Mouse (Mus musculus): ENCODE measurements around the gene Ctsf. TPM values are rescaled to one million over a fixed set of nuclear protein-coding genes. Genes with fewer than 3 reads are reported as not detected.

Ctsf gene
- total and polyA plus RNA-seq, 2 experiments = 44.1 to 88.9 TPM

DNA sequence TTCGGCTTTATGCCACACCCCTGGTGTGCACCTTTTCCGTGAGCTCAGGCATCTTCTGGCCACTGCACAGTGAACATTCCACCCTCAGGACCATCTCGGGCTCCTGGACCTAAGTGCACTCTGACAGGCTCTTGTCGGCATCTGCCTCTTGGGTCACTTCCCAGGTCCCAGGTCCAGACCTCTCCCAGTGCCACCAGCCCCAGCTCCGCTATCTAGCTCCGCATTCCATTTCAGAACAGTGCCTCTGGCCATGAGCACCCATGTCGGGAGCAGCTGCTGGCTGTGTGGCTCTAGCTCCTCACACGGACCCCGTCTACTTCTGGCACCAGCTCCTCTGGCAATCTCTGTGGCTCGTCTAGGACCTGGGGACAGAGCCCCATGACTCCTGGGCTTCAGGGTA, 34.9 kb downstream of the Ctsf start:
- DNase-seq (ENCODE audit: extremely low read depth, low read depth, low spot score) = no peak
- Histone ChIP-seq H3K4me3 (ENCODE audit: insufficient read depth, low read depth, low read length) (no peak overlapping the region), H3K27me3 (ENCODE audit: control insufficient read depth, insufficient read depth, low read length) (no peaks in the 10 kb centered on the region), H3K4me1 (ENCODE audit: control insufficient read depth, insufficient read depth, low read length) (no peaks in the 10 kb centered on the region), H3K79me2 (ENCODE audit: control insufficient read depth, insufficient read depth, low read length) (no peaks in the 10 kb centered on the region), H3K27ac (replicated peaks; ENCODE audit: insufficient read depth, low read depth, low read length) (no peak overlapping the region), H3K9ac (ENCODE audit: low read depth, low read length) (no peak overlapping the region), H3K36me3 (ENCODE audit: control insufficient read depth, insufficient read depth, low read length) (no peaks in the 10 kb centered on the region)
- WGBS = 84% methylated on average over 10 of the region's 10 CpGs
- no peak for TF ChIP-seq CTCF (IDR thresholded peaks at IDR 0.05; ENCODE audit: low read depth, low read length)
- no peak for TF ChIP-seq POLR2A (IDR thresholded peaks at IDR 0.05; ENCODE audit: extremely low read depth, insufficient read depth, low read length)

GRCm38 (mm10) chr19:4891798-4892197, 36.9 kb downstream of the Ctsf start:
- no peaks in the 10 kb centered on the region for H3K4me1 ChIP-seq (ENCODE audit: control insufficient read depth, insufficient read depth, low read length)
- no peak overlapping the region for H3K27ac ChIP-seq (replicated peaks; ENCODE audit: insufficient read depth, low read depth, low read length)
- no peaks in the 10 kb centered on the region for H3K79me2 ChIP-seq (ENCODE audit: control insufficient read depth, insufficient read depth, low read length)
- no peak for DNase-seq (ENCODE audit: extremely low read depth, low read depth, low spot score)
- no peaks in the 10 kb centered on the region for H3K36me3 ChIP-seq (ENCODE audit: control insufficient read depth, insufficient read depth, low read length)
- H3K4me3 ChIP-seq (ENCODE audit: insufficient read depth, low read depth, low read length) = no peak overlapping the region
- no peak overlapping the region for H3K9ac ChIP-seq (ENCODE audit: low read depth, low read length)
- no peak for TF ChIP-seq CTCF (IDR thresholded peaks at IDR 0.05; ENCODE audit: low read depth, low read length)
- TF ChIP-seq POLR2A (IDR thresholded peaks at IDR 0.05; ENCODE audit: extremely low read depth, insufficient read depth, low read length) = no peak
- no peaks in the 10 kb centered on the region for H3K27me3 ChIP-seq (ENCODE audit: control insufficient read depth, insufficient read depth, low read length)
- WGBS = 77% methylated on average over 3 of the region's 3 CpGs

GRCm38 (mm10) chr19:4896780-4897520, 42.0 kb downstream of the Ctsf start:
- WGBS = 77% methylated on average over 21 of the region's 21 CpGs

GRCm38 (mm10) chr19:4898972-4899371, 44.0 kb downstream of the Ctsf start:
- no peaks in the 10 kb centered on the region for H3K27me3 ChIP-seq (ENCODE audit: control insufficient read depth, insufficient read depth, low read length)
- DNase-seq (ENCODE audit: extremely low read depth, low read depth, low spot score) = no peak
- H3K4me3 ChIP-seq (ENCODE audit: insufficient read depth, low read depth, low read length) = no peak overlapping the region
- 86% methylated on average over 9 of the region's 9 CpGs for WGBS
- H3K27ac ChIP-seq (replicated peaks; ENCODE audit: insufficient read depth, low read depth, low read length) = no peak overlapping the region
- no peaks in the 10 kb centered on the region for H3K79me2 ChIP-seq (ENCODE audit: control insufficient read depth, insufficient read depth, low read length)
- H3K36me3 ChIP-seq (ENCODE audit: control insufficient read depth, insufficient read depth, low read length) = no peaks in the 10 kb centered on the region
- H3K4me1 ChIP-seq (ENCODE audit: control insufficient read depth, insufficient read depth, low read length) = no peaks in the 10 kb centered on the region
- H3K9ac ChIP-seq (ENCODE audit: low read depth, low read length) = no peak overlapping the region
- TF ChIP-seq POLR2A (IDR thresholded peaks at IDR 0.05; ENCODE audit: extremely low read depth, insufficient read depth, low read length) = no peak
- no peak for TF ChIP-seq CTCF (IDR thresholded peaks at IDR 0.05; ENCODE audit: low read depth, low read length)

More at GRCm38 (mm10) chr19:4896780-4897520, 42.0 kb downstream of the Ctsf start:
- H3K27me3 ChIP-seq (ENCODE audit: control insufficient read depth, insufficient read depth, low read length) = no peaks in the 10 kb centered on the region
- no peaks in the 10 kb centered on the region for H3K79me2 ChIP-seq (ENCODE audit: control insufficient read depth, insufficient read depth, low read length)
- no peak for TF ChIP-seq POLR2A (IDR thresholded peaks at IDR 0.05; ENCODE audit: extremely low read depth, insufficient read depth, low read length)
- no peak for TF ChIP-seq CTCF (IDR thresholded peaks at IDR 0.05; ENCODE audit: low read depth, low read length)
- no peak overlapping the region for H3K4me3 ChIP-seq (ENCODE audit: insufficient read depth, low read depth, low read length)
- H3K27ac ChIP-seq (replicated peaks; ENCODE audit: insufficient read depth, low read depth, low read length) = no peak overlapping the region
- H3K4me1 ChIP-seq (ENCODE audit: control insufficient read depth, insufficient read depth, low read length) = no peaks in the 10 kb centered on the region
- H3K9ac ChIP-seq (ENCODE audit: low read depth, low read length) = no peak overlapping the region
- no peak for DNase-seq (ENCODE audit: extremely low read depth, low read depth, low spot score)
- no peaks in the 10 kb centered on the region for H3K36me3 ChIP-seq (ENCODE audit: control insufficient read depth, insufficient read depth, low read length)

- Histone ChIP-seq H3K4me1 (ENCODE audit: control insufficient read depth, insufficient read depth, low read length) (no peaks in the 10 kb centered on the region), H3K4me3 (ENCODE audit: insufficient read depth, low read depth, low read length) (no peak overlapping the region), H3K27ac (replicated peaks; ENCODE audit: insufficient read depth, low read depth, low read length) (no peak overlapping the region), H3K36me3 (ENCODE audit: control insufficient read depth, insufficient read depth, low read length) (no peaks in the 10 kb centered on the region), H3K27me3 (ENCODE audit: control insufficient read depth, insufficient read depth, low read length) (no peaks in the 10 kb centered on the region), H3K9ac (ENCODE audit: low read depth, low read length) (no peak overlapping the region), H3K79me2 (ENCODE audit: control insufficient read depth, insufficient read depth, low read length) (no peaks in the 10 kb centered on the region)
- DNase-seq (ENCODE audit: extremely low read depth, low read depth, low spot score) = no peak
- WGBS = 70% methylated on average over 3 of the region's 3 CpGs
- TF ChIP-seq POLR2A (IDR thresholded peaks at IDR 0.05; ENCODE audit: extremely low read depth, insufficient read depth, low read length) (no peak), CTCF (IDR thresholded peaks at IDR 0.05; ENCODE audit: low read depth, low read length) (no peak)
Measured at GRCm38 (mm10) chr19:4899888-4900287, 45.0 kb downstream of the Ctsf start.

Measured in liver, adult 2 months (tissue).